Mouse (Mus musculus) stomach, postnatal 0 days (tissue): ENCODE measurements at regions not wholly inside any gene's neighbourhood (a gene's known extent, or its start where the extent isn't known, plus 50 kb on each side); places are given as distances from the start of the nearest gene placed in this dataset.

ENCODE experiments used
- ATAC-seq: fragments of 200-750 bp; cut with Nextera tagmentation; 2 replicates; pipeline ENCODE4 v1.8.0; 2017; ENCODE audit not compliant: low FRiP score, low TSS enrichment
- DNase-seq: peaks from one replicate; pipeline ENCODE4 v3.0.0-alpha.2; 2016; ENCODE audit warnings: low spot score
- H3K27ac ChIP-seq: fragments of 300-500 bp; sonication (generic); replicated peaks from 2 replicates; pipeline ENCODE4 v1.5.1; 2014; ENCODE audit warnings: mild to moderate bottlenecking, control low read depth
- H3K27me3 ChIP-seq: fragments of 300-500 bp; sonication (generic); 2 replicates; pipeline ENCODE4 v1.6.1; 2014; ENCODE audit warnings: low read length; ENCODE audit not compliant: control insufficient read depth, insufficient read depth
- H3K36me3 ChIP-seq: fragments of 300-500 bp; sonication (generic); 2 replicates; pipeline ENCODE4 v1.6.1; 2014; ENCODE audit warnings: low read length, mixed read lengths; ENCODE audit not compliant: control insufficient read depth, insufficient read depth
- H3K4me1 ChIP-seq: fragments of 300-500 bp; sonication (generic); replicated peaks from 2 replicates; pipeline ENCODE4 v1.6.1; 2014; ENCODE audit warnings: antibody characterized with exemption; ENCODE audit not compliant: control insufficient read depth, insufficient read depth
- H3K4me2 ChIP-seq: fragments of 300-500 bp; sonication (generic); replicated peaks from 2 replicates; pipeline ENCODE4 v1.6.1; 2014; ENCODE audit warnings: low read depth, mild to moderate bottlenecking, control low read depth, moderate library complexity
- H3K4me3 ChIP-seq: fragments of 300-500 bp; sonication (generic); 2 replicates; pipeline ENCODE4 v1.5.1; 2014; ENCODE audit warnings: low read depth, low read length, control low read depth
- H3K9ac ChIP-seq: fragments of 300-500 bp; sonication (generic); 2 replicates; pipeline ENCODE4 v1.6.1; 2014; ENCODE audit warnings: mild to moderate bottlenecking, low read length, control low read depth, mixed read lengths
- H3K9me3 ChIP-seq: fragments of 300-500 bp; sonication (generic); 2 replicates; pipeline ENCODE4 v1.6.1; 2016; ENCODE audit warnings: low read length; ENCODE audit not compliant: control insufficient read depth
- CTCF ChIP-seq: IDR thresholded peaks from 2 replicates; pipeline ENCODE4 v1.5.1; 2016; ENCODE audit warnings: antibody characterized with exemption, low read depth, mild to moderate bottlenecking, moderate library complexity
- EP300 ChIP-seq: optimal IDR thresholded peaks from 2 replicates; pipeline ENCODE3; 2016; ENCODE audit warnings: antibody characterized with exemption
- WGBS: fragments of 180-500 bp; shearing (Covaris S2); extraction: QIAGEN DNeasy Blood & Tissue Kit; methylation state at CpG from one replicate; pipeline ENCODE4 v1.1.7; 2014; 5-methylcytosine and 5-hydroxymethylcytosine counted together

- no peaks in the 10 kb centered on the region for H3K27me3 ChIP-seq
- H3K4me3 ChIP-seq, result no peak overlapping the region
- no peak for ATAC-seq
- H3K4me1 ChIP-seq, result no peaks in the 10 kb centered on the region
- H3K9ac ChIP-seq, result no peak overlapping the region
- 86% methylated on average over 5 of the region's 5 CpGs for WGBS
- no peaks in the 10 kb centered on the region for H3K36me3 ChIP-seq
- no peak overlapping the region for H3K27ac ChIP-seq
- H3K9me3 ChIP-seq, result no peaks in the 10 kb centered on the region
- no peak overlapping the region for H3K4me2 ChIP-seq
- TF ChIP-seq CTCF (no peak), EP300 (no peak)
- DNase-seq, result no peak
Measured at GRCm38 (mm10) chr8:115423056-115423455, 284.5 kb downstream of the Maf start.

GRCm38 (mm10) chr8:115420536-115420935, 287.1 kb downstream of the Maf start:
- no peak overlapping the region for H3K9ac ChIP-seq
- H3K4me3 ChIP-seq, result no peak overlapping the region
- no peak overlapping the region for H3K4me2 ChIP-seq
- no peaks in the 10 kb centered on the region for H3K27me3 ChIP-seq
- H3K36me3 ChIP-seq, result no peaks in the 10 kb centered on the region
- DNase-seq, result no peak
- no peak for ATAC-seq
- no peaks in the 10 kb centered on the region for H3K4me1 ChIP-seq
- no peak overlapping the region for H3K27ac ChIP-seq
- TF ChIP-seq CTCF (no peak), EP300 (no peak)
- WGBS, result 60% methylated on average over 3 of the region's 3 CpGs
- no peaks in the 10 kb centered on the region for H3K9me3 ChIP-seq

DNA sequence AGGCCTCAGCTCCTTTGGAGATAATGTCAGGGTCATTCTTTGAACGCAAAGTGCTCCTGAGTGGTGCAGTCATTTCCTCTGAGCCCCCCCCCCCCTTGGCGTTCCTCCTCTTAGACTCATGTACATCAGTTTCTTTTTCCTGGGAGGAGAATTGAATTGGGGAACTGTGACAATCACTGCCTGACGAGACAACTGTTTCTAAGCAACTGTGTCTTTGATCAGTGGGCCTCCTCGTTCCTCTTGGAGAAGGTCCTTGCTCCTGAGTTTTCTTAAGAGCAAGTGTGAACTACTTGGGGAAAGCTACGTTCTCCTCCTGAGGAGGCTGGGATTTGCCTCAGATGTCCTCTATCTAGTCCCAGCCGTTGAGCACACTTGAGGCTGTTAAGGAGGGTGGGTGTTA, 287.5 kb downstream of the Maf start:
- no peaks in the 10 kb centered on the region for H3K4me1 ChIP-seq
- TF ChIP-seq EP300 (no peak), CTCF (no peak)
- H3K27me3 ChIP-seq, result no peaks in the 10 kb centered on the region
- H3K9me3 ChIP-seq, result no peaks in the 10 kb centered on the region
- no peak overlapping the region for H3K27ac ChIP-seq
- WGBS, result 68% methylated on average over 6 of the region's 6 CpGs
- no peak overlapping the region for H3K4me3 ChIP-seq
- DNase-seq (no peak), ATAC-seq (no peak)
- H3K4me2 ChIP-seq, result no peak overlapping the region
- no peak overlapping the region for H3K9ac ChIP-seq
- H3K36me3 ChIP-seq, result no peaks in the 10 kb centered on the region

GRCm38 (mm10) chr8:115418056-115418455, 289.5 kb downstream of the Maf start:
- H3K4me1 ChIP-seq, result no peaks in the 10 kb centered on the region
- ATAC-seq (no peak), DNase-seq (no peak)
- no peak overlapping the region for H3K27ac ChIP-seq
- no peaks in the 10 kb centered on the region for H3K27me3 ChIP-seq
- WGBS, result 65% methylated on average over 6 of the region's 6 CpGs
- no peak overlapping the region for H3K4me3 ChIP-seq
- H3K9me3 ChIP-seq, result no peaks in the 10 kb centered on the region
- H3K4me2 ChIP-seq, result no peak overlapping the region
- H3K9ac ChIP-seq, result no peak overlapping the region
- TF ChIP-seq CTCF (no peak), EP300 (no peak)
- no peaks in the 10 kb centered on the region for H3K36me3 ChIP-seq

DNA sequence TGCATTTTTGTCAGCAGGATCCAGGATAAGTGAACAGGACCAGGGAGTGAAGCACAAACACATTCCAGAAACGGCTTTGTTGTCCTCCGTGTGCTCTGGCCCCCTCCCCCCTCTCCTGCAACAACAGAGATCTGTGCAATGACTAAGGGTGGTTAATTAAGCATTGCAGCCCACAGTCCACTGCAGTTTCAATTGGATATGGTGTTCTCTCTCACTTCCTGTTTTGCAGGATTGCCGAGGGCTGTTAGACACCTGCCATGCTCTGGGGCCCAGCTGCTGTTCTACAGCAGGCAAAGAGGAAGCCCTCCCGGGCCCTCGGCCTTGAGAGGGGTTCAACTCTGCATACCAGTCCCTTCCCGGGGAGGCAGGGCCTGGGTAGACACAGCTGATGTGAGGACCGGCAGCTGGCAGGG, 293.5 kb downstream of the Maf start:
- Histone ChIP-seq H3K4me1 (no peaks in the 10 kb centered on the region), H3K9me3 (no peaks in the 10 kb centered on the region), H3K4me2 (no peak overlapping the region), H3K36me3 (no peaks in the 10 kb centered on the region), H3K27ac (no peak overlapping the region), H3K9ac (no peak overlapping the region), H3K27me3 (no peaks in the 10 kb centered on the region), H3K4me3 (no peak overlapping the region)
- 25% methylated on average over 7 of the region's 7 CpGs for WGBS
- TF ChIP-seq CTCF, result no peak
- no peak for TF ChIP-seq EP300
- ATAC-seq (no peak), DNase-seq (no peak)

DNA sequence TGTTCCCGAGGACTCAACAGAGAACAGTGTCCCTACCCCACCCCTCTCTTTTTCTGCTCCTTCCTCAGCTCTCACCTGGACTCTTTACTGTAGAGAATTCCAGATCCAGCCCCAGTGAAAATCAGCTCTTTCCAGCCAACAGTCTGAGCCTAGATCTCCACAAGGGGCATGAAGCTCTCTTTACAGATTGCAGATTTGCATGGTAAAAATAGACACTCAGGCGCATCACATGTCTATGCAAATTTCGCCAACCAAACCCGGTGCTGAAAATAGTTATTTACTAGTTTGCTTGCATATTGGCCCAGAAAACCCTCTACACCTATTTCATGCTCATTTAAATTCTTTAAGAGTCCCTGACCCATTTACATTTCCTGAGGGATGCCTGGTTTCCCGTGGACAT, 295.8 kb downstream of the Maf start:
- Histone ChIP-seq H3K4me2 (no peak overlapping the region), H3K4me3 (no peak overlapping the region), H3K27ac (no peak overlapping the region), H3K36me3 (no peaks in the 10 kb centered on the region), H3K4me1 (no peaks in the 10 kb centered on the region), H3K9ac (no peak overlapping the region), H3K27me3 (no peaks in the 10 kb centered on the region; the same call in 1 of the 2 replicates), H3K9me3 (no peaks in the 10 kb centered on the region)
- ATAC-seq (no peak), DNase-seq (no peak)
- TF ChIP-seq CTCF (no peak), EP300 (no peak)
- 86% methylated on average over 5 of the region's 5 CpGs for WGBS
